Mouse (Mus musculus) heart, embryonic 14.5 days (tissue): Measurements from ENCODE around the gene Pik3c2b. TPM values are rescaled to one million over a fixed set of nuclear protein-coding genes. Genes with fewer than 3 reads are reported as not detected.
A peak's percentile ranks its signal among the peaks of the same experiment; 100 is the strongest.

ENCODE experiments used
- ATAC-seq: fragments of 200-750 bp; cut with Nextera tagmentation; 2 replicates; pipeline ENCODE4 v1.8.0; 2017; ENCODE audit warnings: low read depth, moderate TSS enrichment; ENCODE audit not compliant: insufficient number of reproducible peaks, insufficient read depth, low FRiP score
- H3K27ac ChIP-seq, 2 experiments: fragments of 200-500 bp in 1 of 2; fragments of 300-500 bp in 1 of 2; sonication (generic) in 1 of 2; replicated peaks in 1 of 2; 2 replicates each; pipeline ENCODE4 v1.5.1; 2012 to 2014; ENCODE audit warnings: low read depth in 2 of 2, low read length in 2 of 2, control low read depth in 1 of 2, mild to moderate bottlenecking in 1 of 2, mixed read lengths in 1 of 2; ENCODE audit not compliant: control insufficient read depth in 1 of 2, insufficient read depth in 1 of 2
- H3K27me3 ChIP-seq: fragments of 300-500 bp; sonication (generic); 2 replicates; pipeline ENCODE4 v1.6.1; 2014; ENCODE audit warnings: mild to moderate bottlenecking, low read length, control low read depth; ENCODE audit not compliant: control insufficient read depth, insufficient read depth
- H3K36me3 ChIP-seq: fragments of 300-500 bp; sonication (generic); 2 replicates; pipeline ENCODE4 v1.6.1; 2014; ENCODE audit warnings: mild to moderate bottlenecking, control low read depth, low read length, mixed read lengths; ENCODE audit not compliant: control insufficient read depth, insufficient read depth
- H3K4me1 ChIP-seq, 2 experiments: fragments of 200-500 bp in 1 of 2; fragments of 300-500 bp in 1 of 2; sonication (generic) in 1 of 2; 2 replicates each; pipeline ENCODE4 v1.6.1; 2012 to 2014; ENCODE audit warnings: low read length in 2 of 2, control low read depth in 1 of 2, mixed read lengths in 1 of 2; ENCODE audit not compliant: control insufficient read depth in 2 of 2, insufficient read depth in 2 of 2
- H3K4me2 ChIP-seq: fragments of 300-500 bp; sonication (generic); 2 replicates; pipeline ENCODE4 v1.6.1; 2014; ENCODE audit warnings: mild to moderate bottlenecking, low read length
- H3K4me3 ChIP-seq, 2 experiments: fragments of 200-500 bp in 1 of 2; fragments of 300-500 bp in 1 of 2; sonication (generic) in 1 of 2; 2 replicates each; pipeline ENCODE4 v1.5.1; 2012 to 2014; ENCODE audit warnings: low read length in 2 of 2, mild to moderate bottlenecking in 2 of 2, control low read depth in 1 of 2, low read depth in 1 of 2, moderate library complexity in 1 of 2; ENCODE audit not compliant: control insufficient read depth in 1 of 2, insufficient read depth in 1 of 2
- H3K9ac ChIP-seq: fragments of 300-500 bp; sonication (generic); 2 replicates; pipeline ENCODE4 v1.6.1; 2014; ENCODE audit warnings: mild to moderate bottlenecking, low read length
- H3K9me3 ChIP-seq: fragments of 300-500 bp; sonication (generic); 2 replicates; pipeline ENCODE4 v1.6.1; 2016; ENCODE audit warnings: low read length, control low read depth; ENCODE audit not compliant: control insufficient read depth
- WGBS: fragments of 180-500 bp; shearing (Covaris S2); extraction: QIAGEN DNeasy Blood & Tissue Kit; methylation state at CpG from one replicate; pipeline ENCODE4 v1.1.7; 2014; 5-methylcytosine and 5-hydroxymethylcytosine counted together
- polyA plus RNA-seq: library from polyadenylated mRNA; unstranded; fragments of >200 nt; fragmentation: Nextera tagmentation; extraction: Ambion mirVana; gene quantifications from 2 replicates; pipeline ENCODE4 v1.2.1, GENCODE M21; 2014

Gene Pik3c2b
- polyA plus RNA-seq, 1 experiment from 2014 or later, result 12.8 TPM

DNA sequence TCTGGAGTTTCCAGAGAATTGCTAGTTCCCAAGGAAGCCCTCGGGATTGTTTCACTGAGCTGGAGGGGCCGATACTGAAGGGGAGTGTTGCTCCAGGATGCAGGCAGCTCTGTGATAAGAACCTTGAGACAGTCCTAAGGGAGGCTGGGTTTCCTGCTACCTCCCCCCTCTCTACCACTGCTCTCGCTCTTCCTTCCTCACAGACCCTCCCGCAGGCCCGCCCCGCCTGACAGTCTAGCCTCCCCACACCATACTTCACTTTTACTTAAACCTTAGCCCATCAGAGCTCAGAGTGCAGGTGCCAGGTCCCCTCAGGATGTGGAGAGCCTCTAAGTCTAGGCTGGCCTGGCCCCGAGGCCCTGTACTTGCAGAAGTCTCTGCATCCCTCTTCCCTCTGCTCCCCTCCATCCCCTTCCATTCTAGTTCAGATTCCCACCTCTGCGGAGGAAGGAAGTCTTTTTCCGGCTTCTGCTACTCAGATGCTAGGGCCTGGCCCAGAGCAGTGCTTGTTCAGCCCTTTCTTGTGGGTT lies 27.9 kb downstream of the Pik3c2b start:
- Histone ChIP-seq H3K4me2 (no peak overlapping the region), H3K27me3 (no peaks in the 10 kb centered on the region), H3K4me1 (peaks cover 62 to 79% of the 10 kb centered on the region in 2 experiments), H3K36me3 (peaks cover 60% of the 10 kb centered on the region), H3K27ac (peak overlapping the region; percentile 76 to 97), H3K9me3 (no peaks in the 10 kb centered on the region), H3K4me3 (no peak overlapping the region), H3K9ac (0 out of 2 replicates have a peak overlapping the region, but pooled peaks have one; percentile 34)
- 43% methylated on average over 9 of the region's 9 CpGs for WGBS
- ATAC-seq, result peak; percentile 76

DNA sequence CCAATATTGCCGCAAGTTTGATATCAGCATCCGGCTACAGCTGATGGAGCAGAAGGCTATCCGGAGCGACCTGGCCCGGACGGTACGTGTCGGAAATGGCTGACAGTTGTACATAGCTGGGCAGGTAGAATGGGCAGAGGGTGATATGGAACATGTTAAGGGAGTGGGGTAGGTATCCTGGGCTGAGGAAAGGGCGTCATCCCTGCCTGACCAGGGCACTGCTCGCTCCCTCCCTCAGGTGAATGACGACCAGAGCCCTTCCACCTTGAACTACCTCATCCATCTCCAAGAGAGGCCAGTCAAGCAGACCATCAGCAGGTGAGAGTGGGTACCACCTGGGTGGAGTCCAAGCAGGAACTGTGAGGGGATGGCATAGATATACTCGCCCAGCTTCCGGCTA lies 29.1 kb downstream of the Pik3c2b start:
- Histone ChIP-seq H3K4me1 (peaks cover 51 to 68% of the 10 kb centered on the region in 2 experiments), H3K9me3 (no peaks in the 10 kb centered on the region), H3K9ac (no peak overlapping the region), H3K27ac (peak overlapping the region; percentile 68 to 97; a peak in 3 of 4 replicates), H3K4me2 (no peak overlapping the region), H3K36me3 (peaks cover 71% of the 10 kb centered on the region), H3K4me3 (no peak overlapping the region), H3K27me3 (no peaks in the 10 kb centered on the region)
- ATAC-seq, result no peak
- WGBS, result 91% methylated on average over 13 of the region's 13 CpGs

DNA sequence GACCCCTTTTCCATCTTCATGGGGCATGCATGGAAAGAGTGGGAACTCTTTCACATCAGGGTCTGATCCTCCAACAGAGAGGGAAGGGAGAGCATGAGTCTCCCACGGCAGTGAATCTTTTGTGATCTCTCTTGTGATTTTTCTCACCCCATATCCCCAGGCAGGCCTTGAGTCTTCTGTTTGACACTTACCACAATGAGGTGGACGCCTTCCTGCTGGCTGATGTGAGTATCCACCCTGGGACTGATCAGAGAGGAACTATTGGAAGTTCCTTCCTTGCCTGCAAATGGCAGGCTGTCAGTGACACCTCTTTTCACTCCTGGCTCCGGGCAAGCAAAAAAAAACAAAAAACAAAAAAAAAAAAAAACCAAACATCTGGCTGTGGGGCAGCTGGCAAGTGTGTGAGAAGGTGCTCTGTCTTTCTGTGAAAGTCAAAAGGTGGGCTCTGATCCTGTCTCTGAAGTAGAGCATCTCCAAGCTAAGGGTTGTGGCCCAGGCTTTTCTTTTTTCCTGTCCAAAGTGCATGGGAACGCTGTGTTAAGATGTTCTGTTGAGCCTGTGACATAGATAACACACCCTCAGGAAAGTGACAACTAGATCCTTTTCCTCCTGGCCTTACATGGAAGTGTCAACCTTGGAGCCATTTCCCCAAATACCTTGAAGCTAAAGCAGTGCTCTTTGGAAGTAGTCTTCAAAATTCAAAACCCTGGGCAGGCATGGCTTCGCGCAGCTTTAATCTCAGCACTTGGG lies 30.4 kb downstream of the Pik3c2b start:
- H3K27ac ChIP-seq, result peak overlapping the region; percentile 8 to 84; a peak in 2 of 4 replicates
- H3K36me3 ChIP-seq, result peaks cover 80% of the 10 kb centered on the region
- no peak overlapping the region for H3K4me2 ChIP-seq
- H3K27me3 ChIP-seq, result no peaks in the 10 kb centered on the region
- H3K4me3 ChIP-seq, result no peak overlapping the region
- H3K9ac ChIP-seq, result no peak overlapping the region
- H3K9me3 ChIP-seq, result no peaks in the 10 kb centered on the region
- peaks cover 43 to 55% of the 10 kb centered on the region in 2 experiments for H3K4me1 ChIP-seq
- no peak for ATAC-seq
- 66% methylated on average over 6 of the region's 6 CpGs for WGBS

- 0 out of 2 replicates have a peak, but pooled peaks have one; percentile 37 for ATAC-seq
- Histone ChIP-seq H3K9ac (peak overlapping the region; percentile 30; the same call in 1 of the 2 replicates), H3K4me2 (no peak overlapping the region), H3K4me3 (no peak overlapping the region), H3K4me1 (peaks cover 34 to 44% of the 10 kb centered on the region in 2 experiments), H3K27ac (peak overlapping the region; percentile 55 to 84), H3K36me3 (peaks cover 80% of the 10 kb centered on the region), H3K27me3 (no peaks in the 10 kb centered on the region), H3K9me3 (no peaks in the 10 kb centered on the region)
- 45% methylated on average over 20 of the region's 20 CpGs for WGBS
Observed at GRCm38 (mm10) chr1:133076681-133077514, 31.4 kb downstream of the Pik3c2b start.

GRCm38 (mm10) chr1:133077606-133078337 lies 32.3 kb downstream of the Pik3c2b start:
- WGBS, result 57% methylated on average over 12 of the region's 12 CpGs
- Histone ChIP-seq H3K4me3 (no peak overlapping the region), H3K27me3 (no peaks in the 10 kb centered on the region), H3K9ac (no peak overlapping the region), H3K4me2 (no peak overlapping the region), H3K4me1 (peaks cover 26 to 37% of the 10 kb centered on the region in 2 experiments), H3K27ac (peak overlapping the region in 1 of 2 experiments; percentile 84; a peak in 2 of 4 replicates), H3K36me3 (peaks cover 80% of the 10 kb centered on the region), H3K9me3 (no peaks in the 10 kb centered on the region)
- no peak for ATAC-seq

GRCm38 (mm10) chr1:133078338-133078727 lies 32.9 kb downstream of the Pik3c2b start:
- Histone ChIP-seq H3K4me1 (peaks cover 22 to 37% of the 10 kb centered on the region in 2 experiments), H3K27ac (no peak overlapping the region; a peak in 1 of 4 replicates), H3K27me3 (no peaks in the 10 kb centered on the region), H3K9ac (no peak overlapping the region), H3K4me3 (no peak overlapping the region), H3K36me3 (peaks cover 81% of the 10 kb centered on the region), H3K9me3 (no peaks in the 10 kb centered on the region), H3K4me2 (no peak overlapping the region)
- WGBS, result 86% methylated on average over 1 of the region's 1 CpGs
- no peak for ATAC-seq

- H3K27ac ChIP-seq, result no peak overlapping the region
- H3K4me2 ChIP-seq, result no peak overlapping the region
- peaks cover 80% of the 10 kb centered on the region for H3K36me3 ChIP-seq
- H3K27me3 ChIP-seq, result no peaks in the 10 kb centered on the region
- H3K9me3 ChIP-seq, result no peaks in the 10 kb centered on the region
- H3K9ac ChIP-seq, result no peak overlapping the region
- H3K4me1 ChIP-seq, result peaks cover 28 to 38% of the 10 kb centered on the region in 2 experiments
- WGBS, result 87% methylated on average over 7 of the region's 7 CpGs
- no peak for ATAC-seq
- H3K4me3 ChIP-seq, result no peak overlapping the region
Observed at GRCm38 (mm10) chr1:133079509-133079908, 34.0 kb downstream of the Pik3c2b start.
